Mouse (Mus musculus): Measurements from ENCODE around the gene Nptxr.

GRCm38 (mm10) chr15:79791502-79791901 lies 13.1 kb downstream of the Nptxr start:
- TF ChIP-seq GATA1 (IDR thresholded peaks at IDR 0.05; ENCODE audit: borderline replicate concordance, low read length), result no peak
- no peak for TF ChIP-seq FLI1 (IDR thresholded peaks at IDR 0.05; ENCODE audit: low read length)

Data from megakaryocyte, embryonic 14.5 days (primary cell).